16 mouse cellular contexts compared by ENCODE assay signal in genomic region chr5:52355612-52356011, GRCm38 (mm10). TPM values are rescaled to one million over a fixed set of nuclear protein-coding genes. Genes with fewer than 3 reads are reported as not detected.
A peak's percentile ranks its signal among the peaks of the same experiment; 100 is the strongest.
DNase-seq lines count a peak whose midpoint lies in the region; ATAC-seq lines count a peak whose summit lies in the region.
"Had no signal": no experiment of that assay in that cellular context is flagged by ENCODE, and none has a peak within 500 bp of the region (broad histone marks: within the 10 kb centered on the region; RNA-seq: fewer than 3 reads in every experiment).

No protein-coding gene starts in this region.

- no peaks in the 10 kb centered on the region for H3K27me3 ChIP-seq in hindbrain, embryonic 16.5 days (replicated peaks; ENCODE audit: control insufficient read depth, insufficient read depth, low read length)
- H3K27me3 ChIP-seq: hindbrain, embryonic 15.5 days; liver, embryonic 15.5 days; megakaryocyte, embryonic 14.5 days; midbrain, embryonic 15.5 days had no signal

- no peaks in the 10 kb centered on the region for H3K9me3 ChIP-seq in hindbrain, embryonic 16.5 days (ENCODE audit: control insufficient read depth, low read length)
- H3K9me3 ChIP-seq: hindbrain, embryonic 15.5 days; limb, embryonic 12.5 days; liver, embryonic 15.5 days; midbrain, embryonic 15.5 days had no signal

- WGBS in hindbrain, embryonic 16.5 days = 93% methylated on average over 7 of the region's 7 CpGs

- no peak for ATAC-seq in hindbrain, embryonic 16.5 days
- ATAC-seq: midbrain, embryonic 15.5 days had no signal

- intact Hi-C loops in heart, postnatal 25 days (cut with DNase I) = no loop called here

- H3K4me1 ChIP-seq in hindbrain, embryonic 16.5 days (ENCODE audit: control insufficient read depth, insufficient read depth, low read depth, low read length) = peaks cover 4% of the 10 kb centered on the region; the same call in 1 of the 2 replicates
- H3K4me1 ChIP-seq: megakaryocyte, embryonic 14.5 days had no signal

- no peak overlapping the region for H3K27ac ChIP-seq in hindbrain, embryonic 16.5 days (ENCODE audit: low read depth, low read length)
- H3K27ac ChIP-seq: hindbrain, embryonic 15.5 days; limb, embryonic 12.5 days; liver, embryonic 15.5 days; midbrain, embryonic 15.5 days had no signal

- no peak overlapping the region for H3K9ac ChIP-seq in hindbrain, embryonic 16.5 days (ENCODE audit: low read depth, low read length)
- H3K9ac ChIP-seq: hindbrain, embryonic 15.5 days; limb, embryonic 12.5 days; liver, embryonic 15.5 days; midbrain, embryonic 15.5 days had no signal

- no peak overlapping the region for H3K4me2 ChIP-seq in hindbrain, embryonic 16.5 days (ENCODE audit: low read length)
- H3K4me2 ChIP-seq: hindbrain, embryonic 15.5 days; limb, embryonic 12.5 days; liver, embryonic 15.5 days; midbrain, embryonic 15.5 days had no signal

- peak; percentile 51 for DNase-seq in adrenal gland, adult 2 months
- no peak for DNase-seq in adrenal gland, postnatal 14 days
- DNase-seq in heart, adult 9 months (ENCODE audit: low spot score in 2 of 2) = peak; percentile 34 to 62
- DNase-seq in heart, postnatal 25 days (ENCODE audit: low spot score) = no peak
- peak; percentile 11 for DNase-seq in urinary bladder, postnatal 14 days (ENCODE audit: low spot score)
- no peak for DNase-seq in urinary bladder, adult 2 months (ENCODE audit: low spot score)
- peak; percentile 23 for DNase-seq in skeletal muscle tissue, adult 2 months (ENCODE audit: low read depth, low spot score)
- DNase-seq: cerebellum, adult 9-10 months; kidney, adult 2 months; kidney, postnatal 25 days had no signal

- H3K4me3 ChIP-seq in hindbrain, embryonic 16.5 days (ENCODE audit: low read length) = no peak overlapping the region
- H3K4me3 ChIP-seq: hindbrain, embryonic 15.5 days; limb, embryonic 12.5 days; liver, embryonic 15.5 days; megakaryocyte, embryonic 14.5 days; midbrain, embryonic 15.5 days had no signal

- H3K36me3 ChIP-seq in hindbrain, embryonic 16.5 days (ENCODE audit: control insufficient read depth, insufficient read depth, low read length) = no peaks in the 10 kb centered on the region
- H3K36me3 ChIP-seq: hindbrain, embryonic 15.5 days; limb, embryonic 12.5 days; liver, embryonic 15.5 days; midbrain, embryonic 15.5 days had no signal

RNA-seq across cellular contexts. Expression of gene Sod3, which starts 8.0 kb away (rescaled TPM):
- 100 to 1,000 TPM; 202 to 244 TPM for total RNA-seq in adrenal gland, adult 2 months (2021)
- polyA plus RNA-seq in adrenal gland, adult 2 months (2012; rRNA removed) = 519 and 587 TPM in 2 replicates
- total RNA-seq in adrenal gland, postnatal 14 days (2021) = 99.4 and 116 TPM in 2 replicates
- 10 to 100 TPM; 11.2 to 13.7 TPM for total RNA-seq in heart, postnatal 25 days (2021)
- 23.7 and 27.2 TPM in 2 replicates for polyA plus RNA-seq in urinary bladder, adult 2 months (2012; rRNA removed)
- 4.3 and 5.6 TPM in 2 replicates for polyA plus RNA-seq in hindbrain, embryonic 16.5 days (2015; fragmentation: Nextera tagmentation; extraction: Ambion mirVana)
- polyA plus RNA-seq: limb, embryonic 12.5 days had no signal

Comparison
In these comparisons a context has a peak if more than half of its experiments do, and no peak if none do; other contexts are left out.
1. DNase-seq: peak in adrenal gland, adult 2 months (single experiment), heart, adult 9 months (2 of 2), urinary bladder, postnatal 14 days (single experiment) and skeletal muscle tissue, adult 2 months (single experiment); none in adrenal gland, postnatal 14 days (single experiment), heart, postnatal 25 days (single experiment) and urinary bladder, adult 2 months (single experiment).